Mouse (Mus musculus): Measurements from ENCODE around the gene St6galnac3. TPM values are rescaled to one million over a fixed set of nuclear protein-coding genes. Genes with fewer than 3 reads are reported as not detected.

St6galnac3 gene
- total and polyA plus RNA-seq, 2 experiments from 2014 or later = 6.9 to 11.9 TPM

DNA sequence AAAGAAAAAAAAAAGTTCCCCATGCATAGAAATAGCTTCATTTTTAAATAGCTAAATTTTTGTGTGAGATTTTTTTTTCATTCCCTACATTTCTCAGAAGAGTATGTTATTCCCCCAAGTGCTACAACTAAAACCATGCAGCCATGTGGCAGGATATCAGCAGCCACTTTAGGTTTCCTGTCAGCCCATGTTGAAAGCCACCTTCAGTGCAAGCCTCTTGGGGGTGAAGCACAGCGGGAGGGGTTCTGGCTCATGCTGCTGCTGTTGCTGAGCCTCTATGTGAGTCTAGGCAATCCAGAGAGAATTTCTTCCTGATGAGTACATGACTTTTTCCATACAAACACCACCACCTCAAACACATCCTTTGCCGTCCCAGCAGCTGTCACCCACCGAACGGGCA is 483.8 kb downstream of the St6galnac3 start:
- no peak for TF ChIP-seq CTCF (IDR thresholded peaks at IDR 0.05)
- no peaks in the 10 kb centered on the region for H3K36me3 ChIP-seq (ENCODE audit: insufficient read depth, low read length)
- ATAC-seq (ENCODE audit: low FRiP score) = no peak
- DNase-seq (ENCODE audit: low spot score) = no peak
- no peak overlapping the region for H3K4me3 ChIP-seq (ENCODE audit: low read depth, low read length)
- no peak overlapping the region for H3K4me2 ChIP-seq (ENCODE audit: low read depth, low read length, poor library complexity, severe bottlenecking)
- no peaks in the 10 kb centered on the region for H3K4me1 ChIP-seq (ENCODE audit: insufficient read depth, low read length)
- H3K27ac ChIP-seq (ENCODE audit: low read depth, low read length) = no peak overlapping the region
- no peaks in the 10 kb centered on the region for H3K27me3 ChIP-seq (ENCODE audit: insufficient read depth, low read length)
- no peak overlapping the region for H3K9ac ChIP-seq (replicated peaks; ENCODE audit: low read length, poor library complexity, severe bottlenecking)
- no peaks in the 10 kb centered on the region for H3K9me3 ChIP-seq (ENCODE audit: low read length)
- 86% methylated on average over 4 of the region's 4 CpGs for WGBS

DNA sequence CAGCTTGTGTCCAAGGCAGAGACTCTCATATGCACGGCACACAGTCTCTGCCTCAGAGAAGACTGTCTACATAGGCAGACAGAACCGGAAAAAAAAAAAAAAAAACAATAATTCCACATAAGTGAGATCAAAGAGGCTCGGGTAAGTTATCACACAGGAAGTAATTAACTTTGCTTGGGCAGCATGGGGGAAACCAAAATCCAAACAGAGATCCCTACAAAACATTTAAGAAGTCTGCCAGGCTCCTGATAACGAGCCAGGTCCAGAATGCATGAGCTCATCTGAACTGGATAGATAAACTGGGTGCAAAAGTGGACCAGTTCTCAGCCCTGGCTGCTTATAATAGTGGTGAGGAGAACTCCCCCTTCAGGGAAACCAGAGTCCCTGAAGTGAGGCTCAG is 484.6 kb downstream of the St6galnac3 start:
- H3K9ac ChIP-seq (replicated peaks; ENCODE audit: low read length, poor library complexity, severe bottlenecking) = no peak overlapping the region
- peak; percentile 6; the same call in 1 of the 2 replicates for TF ChIP-seq CTCF (IDR thresholded peaks at IDR 0.05)
- H3K27me3 ChIP-seq (ENCODE audit: insufficient read depth, low read length) = no peaks in the 10 kb centered on the region
- no peak overlapping the region for H3K4me2 ChIP-seq (ENCODE audit: low read depth, low read length, poor library complexity, severe bottlenecking)
- DNase-seq (ENCODE audit: low spot score) (no peak), ATAC-seq (ENCODE audit: low FRiP score) (no peak)
- no peaks in the 10 kb centered on the region for H3K4me1 ChIP-seq (ENCODE audit: insufficient read depth, low read length)
- WGBS = 44% methylated on average over 4 of the region's 4 CpGs
- no peaks in the 10 kb centered on the region for H3K36me3 ChIP-seq (ENCODE audit: insufficient read depth, low read length)
- no peaks in the 10 kb centered on the region for H3K9me3 ChIP-seq (ENCODE audit: low read length)
- H3K4me3 ChIP-seq (ENCODE audit: low read depth, low read length) = no peak overlapping the region
- no peak overlapping the region for H3K27ac ChIP-seq (ENCODE audit: low read depth, low read length)

DNA sequence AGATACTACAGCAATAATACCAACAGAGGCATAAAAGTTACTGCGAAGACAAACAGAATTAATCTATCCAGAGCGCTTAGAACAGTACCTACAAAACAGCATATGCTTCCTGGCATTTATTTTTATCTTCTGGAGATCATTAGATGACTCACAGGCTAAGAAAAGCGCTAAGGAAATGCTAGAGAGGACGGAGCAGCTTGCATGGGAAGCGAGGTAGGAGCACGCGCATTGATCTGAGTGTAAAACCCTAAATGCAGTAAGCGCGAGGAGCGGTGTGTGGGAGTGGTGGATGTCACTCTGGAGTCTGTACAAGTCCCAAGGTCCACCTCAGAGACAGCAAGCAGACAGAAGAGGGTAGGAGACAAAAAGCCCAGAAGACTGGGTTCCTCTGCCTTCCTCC is 486.6 kb downstream of the St6galnac3 start:
- no peaks in the 10 kb centered on the region; the same call in 1 of the 2 replicates for H3K4me1 ChIP-seq (ENCODE audit: insufficient read depth, low read length)
- TF ChIP-seq CTCF (IDR thresholded peaks at IDR 0.05) = no peak
- H3K27me3 ChIP-seq (ENCODE audit: insufficient read depth, low read length) = no peaks in the 10 kb centered on the region
- 87% methylated on average over 10 of the region's 10 CpGs for WGBS
- no peak overlapping the region for H3K27ac ChIP-seq (ENCODE audit: low read depth, low read length)
- H3K9ac ChIP-seq (replicated peaks; ENCODE audit: low read length, poor library complexity, severe bottlenecking) = no peak overlapping the region
- no peaks in the 10 kb centered on the region for H3K36me3 ChIP-seq (ENCODE audit: insufficient read depth, low read length)
- DNase-seq (ENCODE audit: low spot score) (no peak), ATAC-seq (ENCODE audit: low FRiP score) (no peak)
- no peak overlapping the region for H3K4me2 ChIP-seq (ENCODE audit: low read depth, low read length, poor library complexity, severe bottlenecking)
- no peaks in the 10 kb centered on the region for H3K9me3 ChIP-seq (ENCODE audit: low read length)
- H3K4me3 ChIP-seq (ENCODE audit: low read depth, low read length) = no peak overlapping the region

DNA sequence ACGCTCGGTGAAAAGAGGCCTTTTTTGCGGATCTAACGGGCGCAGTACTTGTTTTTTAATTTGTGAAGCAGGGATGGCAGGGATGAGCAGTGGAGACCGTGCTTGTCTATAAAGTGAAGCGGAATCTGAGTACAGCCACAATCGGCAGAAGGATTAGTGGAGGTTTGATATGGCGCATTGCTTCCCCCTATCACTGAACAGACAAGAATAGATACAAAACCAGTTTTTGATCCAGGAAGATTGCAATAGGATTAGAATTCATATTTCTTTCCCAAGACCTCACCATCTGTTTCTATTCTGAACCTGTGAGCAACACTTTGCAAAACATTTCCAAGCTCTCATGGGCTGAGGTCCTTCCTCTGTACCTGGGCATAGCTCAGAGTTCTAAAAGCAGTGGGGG is 488.7 kb downstream of the St6galnac3 start:
- 77% methylated on average over 9 of the region's 9 CpGs for WGBS
- H3K9me3 ChIP-seq (ENCODE audit: low read length) = no peaks in the 10 kb centered on the region
- DNase-seq (ENCODE audit: low spot score) (no peak), ATAC-seq (ENCODE audit: low FRiP score) (no peak)
- no peaks in the 10 kb centered on the region for H3K27me3 ChIP-seq (ENCODE audit: insufficient read depth, low read length)
- H3K4me1 ChIP-seq (ENCODE audit: insufficient read depth, low read length) = no peaks in the 10 kb centered on the region; the same call in 1 of the 2 replicates
- no peak overlapping the region for H3K9ac ChIP-seq (replicated peaks; ENCODE audit: low read length, poor library complexity, severe bottlenecking)
- no peak overlapping the region for H3K27ac ChIP-seq (ENCODE audit: low read depth, low read length)
- H3K4me2 ChIP-seq (ENCODE audit: low read depth, low read length, poor library complexity, severe bottlenecking) = no peak overlapping the region
- H3K4me3 ChIP-seq (ENCODE audit: low read depth, low read length) = no peak overlapping the region
- TF ChIP-seq CTCF (IDR thresholded peaks at IDR 0.05) = no peak
- H3K36me3 ChIP-seq (ENCODE audit: insufficient read depth, low read length) = no peaks in the 10 kb centered on the region

DNA sequence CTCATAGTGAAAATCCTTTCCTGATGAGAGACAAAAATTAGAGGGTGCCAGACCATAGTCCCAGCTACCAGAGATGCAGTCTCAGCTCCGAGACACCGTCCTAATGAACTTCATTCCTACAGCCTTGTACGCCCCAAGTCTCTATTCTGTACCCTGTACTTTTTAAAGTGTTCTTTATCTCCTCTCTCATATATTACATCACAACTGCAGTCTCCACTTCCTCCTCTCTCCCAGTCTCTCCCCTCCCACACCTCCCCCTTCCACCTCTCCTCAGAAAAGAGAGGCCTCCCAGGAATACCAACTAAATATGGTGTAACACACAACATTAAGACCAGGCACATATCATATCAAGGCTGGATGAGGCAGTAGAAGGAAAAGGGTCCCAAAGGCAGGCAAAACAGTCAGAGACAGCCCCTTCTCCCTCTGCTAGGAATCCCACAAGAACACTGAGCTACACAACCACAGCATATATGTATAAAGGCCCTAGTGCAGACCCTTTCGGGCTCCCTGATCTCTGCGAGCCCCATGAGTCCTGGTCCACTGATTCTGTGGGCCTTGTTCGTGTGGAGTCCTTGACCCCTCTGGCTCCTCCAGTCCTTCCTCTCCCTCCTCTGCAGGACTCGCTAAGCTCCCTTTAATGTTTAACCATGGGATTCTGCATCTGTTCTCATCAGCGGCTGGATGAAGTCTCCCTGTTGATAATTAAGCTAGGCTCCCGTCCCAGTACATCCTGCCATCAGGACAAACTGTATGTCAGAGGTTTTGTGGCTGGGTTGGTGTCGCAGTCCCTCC is 502.2 kb downstream of the St6galnac3 start:
- no peaks in the 10 kb centered on the region for H3K4me1 ChIP-seq (ENCODE audit: insufficient read depth, low read length)
- ATAC-seq (ENCODE audit: low FRiP score) (no peak), DNase-seq (ENCODE audit: low spot score) (no peak)
- no peak overlapping the region for H3K9ac ChIP-seq (replicated peaks; ENCODE audit: low read length, poor library complexity, severe bottlenecking)
- H3K9me3 ChIP-seq (ENCODE audit: low read length) = no peaks in the 10 kb centered on the region
- no peaks in the 10 kb centered on the region for H3K36me3 ChIP-seq (ENCODE audit: insufficient read depth, low read length)
- H3K4me2 ChIP-seq (ENCODE audit: low read depth, low read length, poor library complexity, severe bottlenecking) = no peak overlapping the region
- no peak overlapping the region for H3K27ac ChIP-seq (ENCODE audit: low read depth, low read length)
- H3K4me3 ChIP-seq (ENCODE audit: low read depth, low read length) = no peak overlapping the region
- WGBS = 88% methylated on average over 10 of the region's 10 CpGs
- no peaks in the 10 kb centered on the region for H3K27me3 ChIP-seq (ENCODE audit: insufficient read depth, low read length)
- no peak for TF ChIP-seq CTCF (IDR thresholded peaks at IDR 0.05)

DNA sequence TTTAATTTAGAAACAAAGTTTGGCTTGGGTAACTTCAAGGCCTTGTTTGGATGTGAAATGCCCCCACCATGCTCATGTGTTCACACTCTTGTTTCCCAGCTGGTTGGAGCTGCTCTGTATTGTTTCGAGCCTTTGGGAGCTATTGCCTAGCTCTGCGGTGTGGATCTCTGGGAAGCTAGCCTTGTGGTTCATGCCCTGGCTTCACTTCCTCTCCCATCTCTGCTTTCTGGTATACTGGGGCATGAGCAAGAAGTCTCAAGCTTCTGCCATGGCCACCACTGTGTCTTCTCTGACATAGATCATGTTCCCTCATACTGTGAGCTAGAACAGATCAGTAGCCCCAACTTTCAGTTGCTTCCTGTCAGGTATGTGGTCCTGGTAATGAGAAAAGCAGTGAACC is 505.6 kb downstream of the St6galnac3 start:
- DNase-seq (ENCODE audit: low spot score) (no peak), ATAC-seq (ENCODE audit: low FRiP score) (no peak)
- H3K4me2 ChIP-seq (ENCODE audit: low read depth, low read length, poor library complexity, severe bottlenecking) = no peak overlapping the region
- H3K9ac ChIP-seq (replicated peaks; ENCODE audit: low read length, poor library complexity, severe bottlenecking) = no peak overlapping the region
- H3K27me3 ChIP-seq (ENCODE audit: insufficient read depth, low read length) = no peaks in the 10 kb centered on the region
- H3K27ac ChIP-seq (ENCODE audit: low read depth, low read length) = no peak overlapping the region
- WGBS = 91% methylated on average over 2 of the region's 2 CpGs
- no peaks in the 10 kb centered on the region for H3K9me3 ChIP-seq (ENCODE audit: low read length)
- TF ChIP-seq CTCF (IDR thresholded peaks at IDR 0.05) = no peak
- no peak overlapping the region for H3K4me3 ChIP-seq (ENCODE audit: low read depth, low read length)
- no peaks in the 10 kb centered on the region for H3K4me1 ChIP-seq (ENCODE audit: insufficient read depth, low read length)
- no peaks in the 10 kb centered on the region for H3K36me3 ChIP-seq (ENCODE audit: insufficient read depth, low read length)

Measured in midbrain, postnatal 0 days (tissue).